15 mouse cellular contexts compared by ENCODE assay signal in genomic region chr2:30787466-30787865, GRCm38 (mm10). TPM values are rescaled to one million over a fixed set of nuclear protein-coding genes. Genes with fewer than 3 reads are reported as not detected.
A peak's percentile ranks its signal among the peaks of the same experiment; 100 is the strongest.
DNase-seq lines count a peak whose midpoint lies in the region; ATAC-seq and TF ChIP-seq lines count a peak whose summit lies in the region.
"Had no signal": no experiment of that assay in that cellular context is flagged by ENCODE, and none has a peak within 500 bp of the region (broad histone marks: within the 10 kb centered on the region; RNA-seq: fewer than 3 reads in every experiment).

No protein-coding gene starts in this region.

- ATAC-seq in kidney, embryonic 15.5 days (replicated peaks; ENCODE audit: low FRiP score): no peak
- no peak for ATAC-seq in embryonic facial prominence, embryonic 11.5 days (replicated peaks; ENCODE audit: insufficient number of reproducible peaks, low FRiP score, low TSS enrichment, low read depth)
- no peak for ATAC-seq in forebrain, embryonic 14.5 days
- ATAC-seq in midbrain, embryonic 12.5 days (ENCODE audit: low FRiP score, low read depth): no peak

- peak overlapping the region; percentile 97 for H3K27ac ChIP-seq in kidney, embryonic 15.5 days
- no peak overlapping the region for H3K27ac ChIP-seq in kidney, adult 2 months (ENCODE audit: insufficient read depth, low read depth, low read length)
- peak overlapping the region; percentile 44; the same call in 1 of the 2 replicates for H3K27ac ChIP-seq in embryonic facial prominence, embryonic 11.5 days (replicated peaks; ENCODE audit: low read depth, low read length)
- peak overlapping the region; percentile 49; the same call in 1 of the 2 replicates for H3K27ac ChIP-seq in forebrain, embryonic 14.5 days (ENCODE audit: low read depth, low read length)
- peak overlapping the region; percentile 54 for H3K27ac ChIP-seq in midbrain, embryonic 12.5 days (replicated peaks)

- no peak overlapping the region for H3K9ac ChIP-seq in kidney, embryonic 15.5 days
- peak overlapping the region; percentile 53 for H3K9ac ChIP-seq in embryonic facial prominence, embryonic 11.5 days (replicated peaks; ENCODE audit: low read length)
- peak overlapping the region; percentile 32; the same call in 1 of the 2 replicates for H3K9ac ChIP-seq in forebrain, embryonic 14.5 days (ENCODE audit: low read length)
- H3K9ac ChIP-seq in midbrain, embryonic 12.5 days (replicated peaks): peak overlapping the region; percentile 20

- 58% methylated on average over 4 of the region's 4 CpGs for WGBS in kidney, embryonic 15.5 days
- 83% methylated on average over 4 of the region's 4 CpGs for WGBS in kidney, adult 2 months
- 57% methylated on average over 4 of the region's 4 CpGs for WGBS in embryonic facial prominence, embryonic 11.5 days
- 66% methylated on average over 4 of the region's 4 CpGs for WGBS in forebrain, embryonic 14.5 days
- WGBS in midbrain, embryonic 12.5 days: 56% methylated on average over 4 of the region's 4 CpGs

- DNase-seq in kidney, adult 2 months: no peak
- no peak for DNase-seq in embryonic facial prominence, embryonic 11.5 days (ENCODE audit: low spot score)
- DNase-seq in forebrain, embryonic 14.5 days (ENCODE audit: low spot score): no peak
- DNase-seq in left cerebral cortex, postnatal 4 days: no peak
- no peak for DNase-seq in left cerebral cortex, adult 8-10 months (ENCODE audit: low spot score in 2 of 2)
- no peak for DNase-seq in left cerebral cortex, postnatal 10 days (ENCODE audit: extremely low spot score in 1 of 2, low spot score in 2 of 2)
- DNase-seq: adrenal gland, adult 8-10 months; cerebellum, postnatal 14 days; gastrocnemius, postnatal 14 days; heart, postnatal 10 days; kidney, postnatal 14 days; right cerebral cortex, postnatal 4 days had no signal

- no peak overlapping the region for H3K4me2 ChIP-seq in kidney, embryonic 15.5 days
- no peak overlapping the region for H3K4me2 ChIP-seq in embryonic facial prominence, embryonic 11.5 days (ENCODE audit: low read depth, low read length)
- H3K4me2 ChIP-seq in forebrain, embryonic 14.5 days (ENCODE audit: low read length): no peak overlapping the region
- 0 out of 2 replicates have a peak overlapping the region, but pooled peaks have one; percentile 8 for H3K4me2 ChIP-seq in midbrain, embryonic 12.5 days (replicated peaks)

- no peak for TF ChIP-seq CTCF in kidney, adult 2 months (conservative IDR thresholded peaks at IDR 0.05; ENCODE audit: insufficient read depth, insufficient read length, low read depth, low read length)

- H3K36me3 ChIP-seq in kidney, embryonic 15.5 days: no peaks in the 10 kb centered on the region
- H3K36me3 ChIP-seq in kidney, adult 2 months (ENCODE audit: control insufficient read depth, insufficient read depth, low read length): no peaks in the 10 kb centered on the region
- H3K36me3 ChIP-seq in embryonic facial prominence, embryonic 11.5 days (replicated peaks; ENCODE audit: control insufficient read depth, insufficient read depth, low read depth, low read length): no peaks in the 10 kb centered on the region
- no peaks in the 10 kb centered on the region for H3K36me3 ChIP-seq in forebrain, embryonic 14.5 days (ENCODE audit: control insufficient read depth, insufficient read depth, low read length)
- no peaks in the 10 kb centered on the region for H3K36me3 ChIP-seq in midbrain, embryonic 12.5 days

- intact Hi-C loops in left cerebral cortex, postnatal 4 days (cut with DNase I): loop anchor here (5.0 kb wide), 1 partner anchor 65 kb away; no protein-coding TSS in a partner anchor
- intact Hi-C loops in left cerebral cortex, postnatal 10 days (cut with DNase I): no loop called here

- no peaks in the 10 kb centered on the region for H3K9me3 ChIP-seq in kidney, embryonic 15.5 days (replicated peaks)
- no peaks in the 10 kb centered on the region for H3K9me3 ChIP-seq in embryonic facial prominence, embryonic 11.5 days (replicated peaks; ENCODE audit: control insufficient read depth, low read length)
- no peaks in the 10 kb centered on the region for H3K9me3 ChIP-seq in forebrain, embryonic 14.5 days (replicated peaks; ENCODE audit: control insufficient read depth, low read length)
- no peaks in the 10 kb centered on the region for H3K9me3 ChIP-seq in midbrain, embryonic 12.5 days

- H3K4me1 ChIP-seq in kidney, embryonic 15.5 days: peaks cover 64% of the 10 kb centered on the region
- H3K4me1 ChIP-seq in kidney, adult 2 months (ENCODE audit: control insufficient read depth, insufficient read depth, low read length): peaks cover 8% of the 10 kb centered on the region
- peaks cover 24% of the 10 kb centered on the region for H3K4me1 ChIP-seq in embryonic facial prominence, embryonic 11.5 days (ENCODE audit: control insufficient read depth, insufficient read depth, low read length)
- peaks cover 16% of the 10 kb centered on the region for H3K4me1 ChIP-seq in forebrain, embryonic 14.5 days (ENCODE audit: control insufficient read depth, insufficient read depth, low read length)
- peaks cover 40% of the 10 kb centered on the region for H3K4me1 ChIP-seq in midbrain, embryonic 12.5 days

- H3K27me3 ChIP-seq in kidney, embryonic 15.5 days: no peaks in the 10 kb centered on the region
- H3K27me3 ChIP-seq in kidney, adult 2 months (replicated peaks; ENCODE audit: control insufficient read depth, insufficient read depth, low read length): no peaks in the 10 kb centered on the region
- H3K27me3 ChIP-seq in embryonic facial prominence, embryonic 11.5 days (ENCODE audit: control insufficient read depth, insufficient read depth, low read length): no peaks in the 10 kb centered on the region
- H3K27me3 ChIP-seq in forebrain, embryonic 14.5 days (replicated peaks; ENCODE audit: control insufficient read depth, insufficient read depth, low read length): no peaks in the 10 kb centered on the region
- H3K27me3 ChIP-seq in midbrain, embryonic 12.5 days: peaks cover 6% of the 10 kb centered on the region; the same call in 1 of the 2 replicates

- TF ChIP-seq POLR2A in kidney, adult 2 months (IDR thresholded peaks at IDR 0.05; ENCODE audit: low read depth, low read length): no peak

- no peak overlapping the region for H3K4me3 ChIP-seq in kidney, embryonic 15.5 days (replicated peaks)
- no peak overlapping the region for H3K4me3 ChIP-seq in kidney, adult 2 months (ENCODE audit: insufficient read depth, low read depth, low read length)
- H3K4me3 ChIP-seq in embryonic facial prominence, embryonic 11.5 days (ENCODE audit: low read depth, low read length): no peak overlapping the region
- H3K4me3 ChIP-seq in forebrain, embryonic 14.5 days (ENCODE audit: low read depth, low read length): no peak overlapping the region
- no peak overlapping the region for H3K4me3 ChIP-seq in midbrain, embryonic 12.5 days

RNA-seq across cellular contexts. Expression of gene 1700001O22Rik, which starts 16.0 kb away (rescaled TPM):
- polyA plus RNA-seq in kidney, embryonic 15.5 days (2015; fragmentation: Nextera tagmentation; extraction: Ambion mirVana): 3.5 TPM in 2 replicates
- polyA plus RNA-seq in kidney, adult 2 months (2012; rRNA removed): 1.7 and 4.1 TPM in 2 replicates
- polyA plus RNA-seq in embryonic facial prominence, embryonic 11.5 days (2014; fragmentation: Nextera tagmentation; extraction: Ambion mirVana): 1.8 and 3.6 TPM in 2 replicates
- 2.4 and 2.7 TPM in 2 replicates for polyA plus RNA-seq in forebrain, embryonic 14.5 days (2014; fragmentation: Nextera tagmentation; extraction: Ambion mirVana)
- 2.4 and 2.6 TPM in 2 replicates for polyA plus RNA-seq in midbrain, embryonic 12.5 days (2016; fragmentation: Nextera tagmentation; extraction: Ambion mirVana)
- total RNA-seq in left cerebral cortex, postnatal 4 days (2021): 1 to 10 TPM; 2.1 to 2.5 TPM
- 1 to 10 TPM; 7.7 to 9.5 (median 9.3) TPM for total RNA-seq in left cerebral cortex, adult 8-10 months (2022)
- total RNA-seq in left cerebral cortex, postnatal 10 days (2021): 1 to 10 TPM; 2.1 to 2.3 TPM
- total RNA-seq: CH12.LX had no signal

RNA-seq across cellular contexts. Expression of gene Ntmt1, which starts 20.2 kb away (rescaled TPM):
- polyA plus RNA-seq in kidney, embryonic 15.5 days (2015; fragmentation: Nextera tagmentation; extraction: Ambion mirVana): 82.6 and 96.6 TPM in 2 replicates
- 26.4 and 27.3 TPM in 2 replicates for polyA plus RNA-seq in kidney, adult 2 months (2012; rRNA removed)
- 98.9 and 101 TPM in 2 replicates for polyA plus RNA-seq in embryonic facial prominence, embryonic 11.5 days (2014; fragmentation: Nextera tagmentation; extraction: Ambion mirVana)
- polyA plus RNA-seq in forebrain, embryonic 14.5 days (2014; fragmentation: Nextera tagmentation; extraction: Ambion mirVana): 128 and 139 TPM in 2 replicates
- 103 and 110 TPM in 2 replicates for polyA plus RNA-seq in midbrain, embryonic 12.5 days (2016; fragmentation: Nextera tagmentation; extraction: Ambion mirVana)
- 10 to 100 TPM; 55.6 to 58.9 TPM for total RNA-seq in left cerebral cortex, postnatal 4 days (2021)
- 10 to 100 TPM; 30.5 to 38.9 (median 34.4) TPM for total RNA-seq in left cerebral cortex, adult 8-10 months (2022)
- 10 to 100 TPM; 49.6 to 52.9 TPM for total RNA-seq in left cerebral cortex, postnatal 10 days (2021)

RNA-seq across cellular contexts. Expression of gene Asb6, which starts 42.7 kb away (rescaled TPM):
- polyA plus RNA-seq in kidney, embryonic 15.5 days (2015; fragmentation: Nextera tagmentation; extraction: Ambion mirVana): 35.5 and 38.3 TPM in 2 replicates
- polyA plus RNA-seq in kidney, adult 2 months (2012; rRNA removed): 24.5 and 35.2 TPM in 2 replicates
- 27.6 and 35.7 TPM in 2 replicates for polyA plus RNA-seq in embryonic facial prominence, embryonic 11.5 days (2014; fragmentation: Nextera tagmentation; extraction: Ambion mirVana)
- polyA plus RNA-seq in forebrain, embryonic 14.5 days (2014; fragmentation: Nextera tagmentation; extraction: Ambion mirVana): 35.9 and 39.9 TPM in 2 replicates
- polyA plus RNA-seq in midbrain, embryonic 12.5 days (2016; fragmentation: Nextera tagmentation; extraction: Ambion mirVana): 40.3 and 41.0 TPM in 2 replicates
- total RNA-seq in left cerebral cortex, postnatal 4 days (2021): 10 to 100 TPM; 29.2 to 33.2 TPM
- total RNA-seq in left cerebral cortex, adult 8-10 months (2022): 10 to 100 TPM; 29.6 to 41.9 (median 38.2) TPM
- 10 to 100 TPM; 32.1 to 32.9 TPM for total RNA-seq in left cerebral cortex, postnatal 10 days (2021)

RNA-seq across cellular contexts. Expression of gene Prrx2, which starts 47.3 kb away (rescaled TPM):
- polyA plus RNA-seq in kidney, embryonic 15.5 days (2015; fragmentation: Nextera tagmentation; extraction: Ambion mirVana): 10.6 and 10.9 TPM in 2 replicates
- polyA plus RNA-seq in kidney, adult 2 months (2012; rRNA removed): 4.7 and 6.7 TPM in 2 replicates
- 106 and 109 TPM in 2 replicates for polyA plus RNA-seq in embryonic facial prominence, embryonic 11.5 days (2014; fragmentation: Nextera tagmentation; extraction: Ambion mirVana)
- polyA plus RNA-seq in forebrain, embryonic 14.5 days (2014; fragmentation: Nextera tagmentation; extraction: Ambion mirVana): 2.9 and 3.0 TPM in 2 replicates
- 19.8 and 24.9 TPM in 2 replicates for polyA plus RNA-seq in midbrain, embryonic 12.5 days (2016; fragmentation: Nextera tagmentation; extraction: Ambion mirVana)
- total RNA-seq in left cerebral cortex, postnatal 4 days (2021): 1 to 10 TPM; 2.5 to 3.7 TPM
- 1 to 10 TPM; 2.1 to 3.1 (median 2.9) TPM for total RNA-seq in left cerebral cortex, adult 8-10 months (2022)
- total RNA-seq in left cerebral cortex, postnatal 10 days (2021): 1 to 10 TPM; 1.8 to 2.7 TPM
- total RNA-seq: CH12.LX had no signal
